Mouse (Mus musculus) hindbrain, embryonic 11.5 days (tissue): ENCODE data around the gene Zfp583. TPM values are rescaled to one million over a fixed set of nuclear protein-coding genes. Genes with fewer than 3 reads are reported as not detected.
A peak's percentile ranks its signal among the peaks of the same experiment; 100 is the strongest.
"Not testable (repeated sequence)": the region's sequence is repeated elsewhere in the genome, so short reads cannot be mapped to it uniquely, and the experiment has no call there.

ENCODE experiments used
- ATAC-seq: fragments of 200-750 bp; cut with Nextera tagmentation; 2 replicates; pipeline ENCODE4 v1.8.0; 2017; ENCODE audit warnings: mild to moderate bottlenecking, moderate TSS enrichment, moderate library complexity; ENCODE audit not compliant: low FRiP score
- DNase-seq: peaks from one replicate; pipeline ENCODE4 v3.0.0-alpha.2; 2015; ENCODE audit warnings: low spot score
- H3K27ac ChIP-seq: fragments of 300-500 bp; sonication (generic); 2 replicates; pipeline ENCODE4 v1.5.1; 2014; ENCODE audit warnings: mild to moderate bottlenecking, low read depth, low read length
- H3K27me3 ChIP-seq: fragments of 300-500 bp; sonication (generic); 2 replicates; pipeline ENCODE4 v1.6.1; 2014; ENCODE audit warnings: mild to moderate bottlenecking, low read length, moderate library complexity, mixed read lengths; ENCODE audit not compliant: control insufficient read depth, insufficient read depth
- H3K36me3 ChIP-seq: fragments of 300-500 bp; sonication (generic); 2 replicates; pipeline ENCODE4 v1.6.1; 2014; ENCODE audit warnings: mild to moderate bottlenecking, low read length, moderate library complexity, mixed read lengths; ENCODE audit not compliant: control insufficient read depth, insufficient read depth
- H3K4me1 ChIP-seq: fragments of 300-500 bp; sonication (generic); replicated peaks from 2 replicates; pipeline ENCODE4 v1.6.1; 2014; ENCODE audit warnings: low read length, mixed read lengths; ENCODE audit not compliant: control insufficient read depth, insufficient read depth
- H3K4me2 ChIP-seq: fragments of 300-500 bp; sonication (generic); replicated peaks from 2 replicates; pipeline ENCODE4 v1.6.1; 2014; ENCODE audit warnings: mild to moderate bottlenecking, low read depth, low read length
- H3K4me3 ChIP-seq: fragments of 300-500 bp; sonication (generic); 2 replicates; pipeline ENCODE4 v1.5.1; 2014; ENCODE audit warnings: low read depth, low read length
- H3K9ac ChIP-seq: fragments of 300-500 bp; sonication (generic); 2 replicates; pipeline ENCODE4 v1.6.1; 2014; ENCODE audit warnings: low read depth, low read length
- H3K9me3 ChIP-seq: fragments of 300-500 bp; sonication (generic); 2 replicates; pipeline ENCODE4 v1.6.1; 2016; ENCODE audit warnings: low read length; ENCODE audit not compliant: control insufficient read depth
- WGBS: fragments of 180-500 bp; shearing (Covaris S2); extraction: QIAGEN DNeasy Blood & Tissue Kit; methylation state at CpG from one replicate; pipeline ENCODE4 v1.1.7; 2014; 5-methylcytosine and 5-hydroxymethylcytosine counted together
- polyA plus RNA-seq: library from polyadenylated mRNA; unstranded; fragments of >200 nt; fragmentation: Nextera tagmentation; extraction: Ambion mirVana; gene quantifications from 2 replicates; pipeline ENCODE4 v1.2.1, GENCODE M21; 2014

Gene Zfp583
- polyA plus RNA-seq = 8.5 and 10.3 TPM in 2 replicates

- H3K4me2 ChIP-seq = peak within 1 kb of the TSS; percentile 52
- 0 out of 2 replicates have a peak, but pooled peaks cover 2% of the 10 kb centered on the region for H3K4me1 ChIP-seq
- peak within 1 kb of the TSS; percentile 78 for H3K27ac ChIP-seq
- H3K27me3 ChIP-seq = no peaks in the 10 kb centered on the region
- WGBS = 6% methylated on average over 31 of the region's 31 CpGs
- DNase-seq (peak; percentile 89), ATAC-seq (peak; percentile 96)
- H3K9ac ChIP-seq = peak within 1 kb of the TSS; percentile 72
- H3K4me3 ChIP-seq = peak within 1 kb of the TSS; percentile 51
- no peaks in the 10 kb centered on the region for H3K9me3 ChIP-seq
- H3K36me3 ChIP-seq = no peaks in the 10 kb centered on the region
These were observed at the start of gene Zfp583 for GRCm38 (mm10) chr7:6331233-6331956. Gene Zfp583 (minus strand): TSS chr7:6331285.

- Histone ChIP-seq H3K9me3 (no peaks in the 10 kb centered on the region), H3K4me2 (no peak overlapping the region), H3K4me3 (no peak overlapping the region), H3K27ac (no peak overlapping the region), H3K9ac (no peak overlapping the region), H3K4me1 (no peaks in the 10 kb centered on the region), H3K36me3 (no peaks in the 10 kb centered on the region), H3K27me3 (no peaks in the 10 kb centered on the region)
- ATAC-seq (no peak), DNase-seq (no peak)
- 91% methylated on average over 8 of the region's 8 CpGs for WGBS
These were observed 47.4 kb upstream of the Zfp583 start for GRCm38 (mm10) chr7:6378441-6378840.

DNA sequence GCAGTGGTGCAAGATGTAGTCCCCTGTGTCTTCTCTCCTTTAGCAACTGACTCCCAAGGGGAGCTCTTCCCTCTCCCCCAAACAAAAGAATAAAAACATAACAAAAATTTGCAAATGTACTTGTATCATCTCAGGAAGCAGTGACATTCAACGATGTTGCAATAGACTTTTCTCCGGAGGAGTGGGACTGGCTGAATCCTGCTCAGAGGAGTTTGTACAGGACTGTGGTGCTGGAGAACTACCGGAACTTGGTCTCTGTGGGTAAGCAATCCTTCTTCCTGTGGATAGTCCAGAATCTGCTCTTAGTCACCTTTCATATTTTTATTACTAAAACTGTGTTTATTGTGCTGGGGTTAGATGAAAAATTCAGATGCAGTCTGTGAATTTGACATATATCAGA lies 41.9 kb upstream of the Zfp583 start:
- ATAC-seq (no peak), DNase-seq (no peak)
- H3K27me3 ChIP-seq = no peaks in the 10 kb centered on the region
- no peak overlapping the region for H3K27ac ChIP-seq
- no peak overlapping the region for H3K9ac ChIP-seq
- no peak overlapping the region for H3K4me3 ChIP-seq
- H3K4me1 ChIP-seq = no peaks in the 10 kb centered on the region
- no peak overlapping the region for H3K4me2 ChIP-seq
- no peaks in the 10 kb centered on the region for H3K9me3 ChIP-seq
- WGBS = 97% methylated on average over 3 of the region's 3 CpGs
- no peaks in the 10 kb centered on the region for H3K36me3 ChIP-seq

DNA sequence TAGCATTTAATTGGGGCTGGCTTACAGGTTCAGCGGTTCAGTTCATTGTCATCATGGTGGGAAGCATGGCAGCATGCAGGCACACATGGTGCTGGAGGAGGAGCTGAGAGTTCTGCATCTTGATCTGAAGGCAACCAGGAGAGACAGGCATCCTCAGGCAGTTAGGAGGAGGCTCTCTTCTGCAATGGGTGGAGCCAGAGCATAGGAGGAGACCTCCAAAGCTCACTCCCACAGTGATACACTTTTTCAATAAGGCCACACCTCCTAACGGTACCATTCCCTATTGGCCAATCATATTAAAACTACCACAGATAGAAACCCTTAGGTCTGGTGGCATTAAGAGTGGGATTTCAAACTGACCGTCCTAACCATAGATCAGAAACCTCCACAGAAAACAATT lies 38.4 kb upstream of the Zfp583 start:
- H3K4me2 ChIP-seq = no peak overlapping the region
- no peak overlapping the region for H3K27ac ChIP-seq
- H3K4me1 ChIP-seq = no peaks in the 10 kb centered on the region
- H3K27me3 ChIP-seq = no peaks in the 10 kb centered on the region
- ATAC-seq (no peak), DNase-seq (no peak)
- H3K4me3 ChIP-seq = no peak overlapping the region
- H3K9me3 ChIP-seq = no peaks in the 10 kb centered on the region
- no peaks in the 10 kb centered on the region for H3K36me3 ChIP-seq
- 88% methylated on average over 3 of the region's 3 CpGs for WGBS
- H3K9ac ChIP-seq = no peak overlapping the region

- WGBS = 83% methylated on average over 5 of the region's 5 CpGs
- H3K4me1 ChIP-seq, H3K36me3 ChIP-seq, H3K27me3 ChIP-seq, H3K4me2 ChIP-seq, H3K9me3 ChIP-seq, H3K4me3 ChIP-seq, DNase-seq, ATAC-seq, H3K9ac ChIP-seq, H3K27ac ChIP-seq: not testable (repeated sequence)
These were observed 37.1 kb upstream of the Zfp583 start for GRCm38 (mm10) chr7:6368146-6368545.

DNA sequence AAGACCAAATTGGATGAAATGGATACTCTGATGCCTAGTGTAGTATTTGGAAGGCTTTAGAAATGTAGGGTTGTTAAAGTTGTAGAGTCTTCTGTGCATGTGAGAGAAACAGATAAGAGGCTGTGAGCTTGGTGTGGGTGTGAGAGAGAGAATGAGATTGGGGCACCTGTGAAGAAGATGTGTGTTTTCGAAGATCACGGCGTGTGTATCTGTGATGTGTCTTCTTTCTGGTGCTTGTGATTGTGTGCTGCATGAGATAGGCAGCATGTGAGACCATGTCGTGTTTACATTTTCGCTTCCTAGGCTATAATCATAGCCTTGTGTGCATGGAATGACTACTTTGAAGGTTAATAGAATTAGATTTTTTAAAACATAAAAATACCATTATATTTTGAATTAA lies 36.1 kb upstream of the Zfp583 start:
- Histone ChIP-seq H3K4me3 (no peak overlapping the region), H3K4me1 (no peaks in the 10 kb centered on the region), H3K36me3 (no peaks in the 10 kb centered on the region), H3K27ac (no peak overlapping the region), H3K4me2 (no peak overlapping the region), H3K9ac (no peak overlapping the region), H3K9me3 (no peaks in the 10 kb centered on the region), H3K27me3 (no peaks in the 10 kb centered on the region)
- ATAC-seq (no peak), DNase-seq (no peak)
- 84% methylated on average over 5 of the region's 5 CpGs for WGBS

DNA sequence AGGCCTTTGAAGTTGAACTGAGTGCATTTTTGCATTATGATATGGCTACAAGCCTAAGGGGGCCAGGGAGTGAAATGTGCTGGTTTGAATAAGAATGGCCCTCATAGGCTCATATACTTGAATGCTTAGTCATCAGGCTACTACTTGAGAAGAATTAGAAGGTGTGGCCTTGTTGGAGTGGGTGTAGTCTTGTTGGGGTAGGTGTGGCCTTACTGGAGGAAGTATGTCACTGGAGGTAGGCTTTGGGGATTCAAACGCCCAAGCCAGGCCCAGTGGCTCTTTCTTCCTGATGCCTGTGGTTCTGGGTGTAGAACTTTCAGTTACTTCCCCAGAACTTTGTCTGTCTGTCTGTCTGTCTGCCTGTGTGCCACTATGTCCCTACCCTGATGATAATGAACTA lies 33.7 kb upstream of the Zfp583 start:
- ATAC-seq (no peak), DNase-seq (no peak)
- no peaks in the 10 kb centered on the region for H3K4me1 ChIP-seq
- H3K36me3 ChIP-seq = no peaks in the 10 kb centered on the region
- WGBS = 79% methylated on average over 1 of the region's 1 CpGs
- H3K9me3 ChIP-seq = no peaks in the 10 kb centered on the region
- H3K4me2 ChIP-seq = no peak overlapping the region
- no peak overlapping the region for H3K9ac ChIP-seq
- no peaks in the 10 kb centered on the region for H3K27me3 ChIP-seq
- no peak overlapping the region for H3K4me3 ChIP-seq
- no peak overlapping the region for H3K27ac ChIP-seq

GRCm38 (mm10) chr7:6363047-6363488 lies 32.0 kb upstream of the Zfp583 start, which contains the start of gene Zfp78:
Gene Zfp78 (plus strand): TSS chr7:6363280.
- H3K4me3 ChIP-seq = peak within 1 kb of the TSS; percentile 41

More at GRCm38 (mm10) chr7:6363047-6363488, 32.0 kb upstream of the Zfp583 start, which contains the start of gene Zfp78:
- ATAC-seq (peak; percentile 84), DNase-seq (peak; percentile 91)
- H3K27ac ChIP-seq = peak within 1 kb of the TSS; percentile 88
- H3K27me3 ChIP-seq = no peaks in the 10 kb centered on the region
- H3K9ac ChIP-seq = peak within 1 kb of the TSS; percentile 61
- H3K4me2 ChIP-seq = peak within 1 kb of the TSS; percentile 56
- no peaks in the 10 kb centered on the region for H3K9me3 ChIP-seq
- no peaks in the 10 kb centered on the region for H3K4me1 ChIP-seq
- H3K36me3 ChIP-seq = no peaks in the 10 kb centered on the region
- under 1% methylated on average over 23 of the region's 23 CpGs for WGBS
